Mouse (Mus musculus) MEL-GATA-1-ER (cell line): ENCODE measurements at regions not wholly inside any gene's neighbourhood (a gene's known extent, or its start where the extent isn't known, plus 50 kb on each side); places are given as distances from the start of the nearest gene placed in this dataset.

Experiments
- DNase-seq: peaks from one replicate; pipeline ENCODE4 v3.0.0-alpha.2; 2012; ENCODE audit warnings: low read depth; ENCODE audit errors: extremely low read depth

GRCm38 (mm10) chr1:71844938-71845685 lies 192.1 kb upstream of the Fn1 start:
- DNase-seq, result no peak

- DNase-seq, result no peak
Observed at GRCm38 (mm10) chr1:71837764-71838163, 184.8 kb upstream of the Fn1 start.

GRCm38 (mm10) chr1:71837039-71837648 lies 184.1 kb upstream of the Fn1 start:
- DNase-seq, result no peak

GRCm38 (mm10) chr1:71830379-71830778 lies 177.4 kb upstream of the Fn1 start:
- DNase-seq, result no peak

- DNase-seq, result no peak
Observed at GRCm38 (mm10) chr1:71824410-71824809, 171.4 kb upstream of the Fn1 start.

- no peak for DNase-seq
Observed at GRCm38 (mm10) chr1:71822123-71822522, 169.1 kb upstream of the Fn1 start.

GRCm38 (mm10) chr1:71821099-71821498 lies 168.1 kb upstream of the Fn1 start:
- DNase-seq, result no peak

- no peak for DNase-seq
Observed at GRCm38 (mm10) chr1:71816306-71816705, 163.3 kb upstream of the Fn1 start.

GRCm38 (mm10) chr1:71814141-71814540 lies 161.1 kb upstream of the Fn1 start:
- DNase-seq, result no peak

- DNase-seq, result no peak
Observed at GRCm38 (mm10) chr1:71812171-71812695, 159.2 kb upstream of the Fn1 start.

- no peak for DNase-seq
Observed at GRCm38 (mm10) chr1:71811196-71811788, 158.3 kb upstream of the Fn1 start.

GRCm38 (mm10) chr1:71808005-71808404 lies 155.0 kb upstream of the Fn1 start:
- DNase-seq, result no peak

- DNase-seq, result no peak
Observed at GRCm38 (mm10) chr1:71807586-71807985, 154.6 kb upstream of the Fn1 start.

- no peak for DNase-seq
Observed at GRCm38 (mm10) chr1:71801283-71802066, 148.5 kb upstream of the Fn1 start.

- DNase-seq, result no peak
Observed at GRCm38 (mm10) chr1:71800581-71800980, 147.6 kb upstream of the Fn1 start.

- no peak for DNase-seq
Observed at GRCm38 (mm10) chr1:71798636-71799035, 145.6 kb upstream of the Fn1 start.

GRCm38 (mm10) chr1:71788408-71788807 lies 135.4 kb upstream of the Fn1 start:
- DNase-seq, result no peak

GRCm38 (mm10) chr1:71784880-71785279 lies 131.9 kb upstream of the Fn1 start:
- DNase-seq, result no peak

GRCm38 (mm10) chr1:71778292-71778691 lies 125.3 kb upstream of the Fn1 start:
- no peak for DNase-seq

GRCm38 (mm10) chr1:71775865-71776501 lies 123.0 kb upstream of the Fn1 start:
- DNase-seq, result no peak

GRCm38 (mm10) chr1:71772526-71772925 lies 119.5 kb upstream of the Fn1 start:
- no peak for DNase-seq
